Mouse (Mus musculus): ENCODE measurements at regions not wholly inside any gene's neighbourhood (a gene's known extent, or its start where the extent isn't known, plus 50 kb on each side); places are given as distances from the start of the nearest gene placed in this dataset.
"Not testable (repeated sequence)": the region's sequence is repeated elsewhere in the genome, so short reads cannot be mapped to it uniquely, and the experiment has no call there.

DNA sequence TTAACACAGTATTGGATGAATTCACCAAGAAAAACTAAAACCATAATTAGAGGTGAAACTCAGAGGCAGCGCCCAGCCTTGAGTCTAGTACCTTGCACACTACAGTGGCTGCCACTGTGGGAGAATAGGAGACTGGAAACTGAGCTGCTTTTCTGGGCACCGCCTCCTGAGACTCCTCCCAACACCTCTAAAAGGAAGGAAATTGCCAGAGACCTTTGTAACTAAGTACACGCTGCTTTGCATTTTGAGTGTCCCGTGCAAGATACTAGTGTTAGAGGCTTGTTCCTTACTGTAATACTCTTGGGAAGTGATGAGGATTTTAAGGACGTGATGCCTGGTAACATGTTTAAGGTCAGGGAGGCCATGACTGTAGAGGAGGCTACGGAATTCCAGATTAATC lies 63.8 kb upstream of the Elmo1 start:
- Histone ChIP-seq H3K27ac (replicated peaks; ENCODE audit: insufficient read depth, low read depth, low read length) (no peak overlapping the region), H3K4me3 (ENCODE audit: insufficient read depth, low read depth, low read length) (no peak overlapping the region), H3K79me2 (ENCODE audit: control insufficient read depth, insufficient read depth, low read length) (no peaks in the 10 kb centered on the region), H3K9ac (ENCODE audit: low read depth, low read length) (no peak overlapping the region), H3K27me3 (ENCODE audit: control insufficient read depth, insufficient read depth, low read length) (no peaks in the 10 kb centered on the region), H3K4me1 (ENCODE audit: control insufficient read depth, insufficient read depth, low read length) (no peaks in the 10 kb centered on the region), H3K36me3 (ENCODE audit: control insufficient read depth, insufficient read depth, low read length) (no peaks in the 10 kb centered on the region)
- DNase-seq (ENCODE audit: extremely low read depth, low read depth, low spot score) = no peak
- no peak for TF ChIP-seq POLR2A (IDR thresholded peaks at IDR 0.05; ENCODE audit: extremely low read depth, insufficient read depth, low read length)
- TF ChIP-seq CTCF (IDR thresholded peaks at IDR 0.05; ENCODE audit: low read depth, low read length) = no peak
- 72% methylated on average over 6 of the region's 6 CpGs for WGBS

DNA sequence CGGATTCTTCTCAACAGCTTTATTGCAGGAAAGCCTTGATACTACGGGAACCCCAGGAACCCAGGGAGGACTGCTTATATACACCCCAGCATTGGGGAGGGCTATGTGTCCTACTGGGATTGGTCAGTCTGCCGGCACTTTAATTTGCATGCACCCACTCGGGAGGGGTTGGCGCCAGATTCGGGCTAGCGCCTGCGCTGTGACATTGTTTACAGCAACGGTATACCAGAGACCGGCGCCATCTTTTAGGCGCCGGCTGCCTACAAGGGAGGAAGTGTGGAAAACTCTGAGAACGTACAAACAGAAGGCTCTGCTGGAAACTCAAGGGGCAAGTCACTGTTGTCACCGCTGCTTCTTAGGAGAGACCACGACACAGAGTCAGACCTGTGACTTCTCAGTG lies 73.9 kb upstream of the Elmo1 start:
- H3K4me1 ChIP-seq (ENCODE audit: control insufficient read depth, insufficient read depth, low read length); H3K36me3 ChIP-seq (ENCODE audit: control insufficient read depth, insufficient read depth, low read length); H3K79me2 ChIP-seq (ENCODE audit: control insufficient read depth, insufficient read depth, low read length); DNase-seq (ENCODE audit: extremely low read depth, low read depth, low spot score); H3K27ac ChIP-seq (replicated peaks; ENCODE audit: insufficient read depth, low read depth, low read length); H3K4me3 ChIP-seq (ENCODE audit: insufficient read depth, low read depth, low read length); H3K9ac ChIP-seq (ENCODE audit: low read depth, low read length); H3K27me3 ChIP-seq (ENCODE audit: control insufficient read depth, insufficient read depth, low read length): not testable (repeated sequence)
- WGBS = 88% methylated on average over 16 of the region's 16 CpGs

DNA sequence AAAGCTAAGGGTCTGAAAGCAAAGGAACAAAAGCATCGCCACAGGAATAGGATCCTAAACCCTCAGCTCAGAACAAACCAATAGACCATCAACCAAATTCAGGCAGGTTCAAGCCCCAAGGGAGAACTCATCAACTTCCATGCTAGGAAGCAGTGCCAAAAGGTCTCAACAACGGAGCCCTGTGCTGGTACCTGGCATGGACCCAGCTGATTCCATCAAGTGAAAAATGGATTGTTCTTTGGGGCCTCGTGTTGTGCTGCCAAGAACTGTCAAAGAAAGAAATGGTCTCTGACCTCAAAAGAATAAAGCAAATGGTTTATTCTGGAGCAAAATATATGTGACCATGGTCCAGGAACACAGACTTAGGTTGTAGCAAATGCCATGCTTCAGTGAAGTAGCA lies 77.8 kb upstream of the Elmo1 start:
- Histone ChIP-seq H3K9ac (ENCODE audit: low read depth, low read length) (no peak overlapping the region), H3K27ac (replicated peaks; ENCODE audit: insufficient read depth, low read depth, low read length) (no peak overlapping the region), H3K27me3 (ENCODE audit: control insufficient read depth, insufficient read depth, low read length) (no peaks in the 10 kb centered on the region), H3K79me2 (ENCODE audit: control insufficient read depth, insufficient read depth, low read length) (no peaks in the 10 kb centered on the region), H3K4me1 (ENCODE audit: control insufficient read depth, insufficient read depth, low read length) (no peaks in the 10 kb centered on the region), H3K4me3 (ENCODE audit: insufficient read depth, low read depth, low read length) (no peak overlapping the region), H3K36me3 (ENCODE audit: control insufficient read depth, insufficient read depth, low read length) (no peaks in the 10 kb centered on the region)
- TF ChIP-seq CTCF (IDR thresholded peaks at IDR 0.05; ENCODE audit: low read depth, low read length) = no peak
- 37% methylated on average over 3 of the region's 3 CpGs for WGBS
- peak; percentile 46 for DNase-seq (ENCODE audit: extremely low read depth, low read depth, low spot score)

DNA sequence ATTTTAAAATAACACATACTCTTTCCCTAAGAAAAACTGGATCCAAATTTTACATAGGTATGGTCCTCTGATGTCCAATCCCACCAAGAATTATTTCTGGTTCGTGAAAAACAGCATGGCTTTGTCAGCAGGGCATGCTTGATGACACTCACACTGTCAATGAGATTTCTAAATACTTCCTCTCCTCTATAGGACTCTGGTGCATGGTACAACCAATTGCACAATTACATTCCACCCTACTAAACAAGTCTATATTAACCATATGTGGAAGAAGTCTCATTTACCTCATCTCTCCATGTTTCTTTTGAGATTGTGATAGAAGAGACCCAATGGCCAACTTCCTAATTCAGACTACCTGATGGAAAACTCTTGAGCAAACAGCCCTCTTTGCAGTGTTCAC lies 81.2 kb upstream of the Elmo1 start:
- Histone ChIP-seq H3K27me3 (ENCODE audit: control insufficient read depth, insufficient read depth, low read length) (no peaks in the 10 kb centered on the region), H3K27ac (replicated peaks; ENCODE audit: insufficient read depth, low read depth, low read length) (no peak overlapping the region), H3K4me3 (ENCODE audit: insufficient read depth, low read depth, low read length) (no peak overlapping the region), H3K79me2 (ENCODE audit: control insufficient read depth, insufficient read depth, low read length) (no peaks in the 10 kb centered on the region), H3K4me1 (ENCODE audit: control insufficient read depth, insufficient read depth, low read length) (no peaks in the 10 kb centered on the region), H3K9ac (ENCODE audit: low read depth, low read length) (no peak overlapping the region), H3K36me3 (ENCODE audit: control insufficient read depth, insufficient read depth, low read length) (no peaks in the 10 kb centered on the region)
- no peak for TF ChIP-seq POLR2A (IDR thresholded peaks at IDR 0.05; ENCODE audit: extremely low read depth, insufficient read depth, low read length)
- no peak for TF ChIP-seq CTCF (IDR thresholded peaks at IDR 0.05; ENCODE audit: low read depth, low read length)
- no peak for DNase-seq (ENCODE audit: extremely low read depth, low read depth, low spot score)
- 66% methylated on average over 1 of the region's 1 CpGs for WGBS

GRCm38 (mm10) chr13:20007561-20007960 lies 82.8 kb upstream of the Elmo1 start:
- no peaks in the 10 kb centered on the region for H3K27me3 ChIP-seq (ENCODE audit: control insufficient read depth, insufficient read depth, low read length)
- no peak for TF ChIP-seq CTCF (IDR thresholded peaks at IDR 0.05; ENCODE audit: low read depth, low read length)
- TF ChIP-seq POLR2A (IDR thresholded peaks at IDR 0.05; ENCODE audit: extremely low read depth, insufficient read depth, low read length) = no peak
- 70% methylated on average over 2 of the region's 2 CpGs for WGBS
- no peaks in the 10 kb centered on the region for H3K79me2 ChIP-seq (ENCODE audit: control insufficient read depth, insufficient read depth, low read length)
- H3K9ac ChIP-seq (ENCODE audit: low read depth, low read length) = no peak overlapping the region
- H3K27ac ChIP-seq (replicated peaks; ENCODE audit: insufficient read depth, low read depth, low read length) = no peak overlapping the region
- peak; percentile 63 for DNase-seq (ENCODE audit: extremely low read depth, low read depth, low spot score)
- H3K36me3 ChIP-seq (ENCODE audit: control insufficient read depth, insufficient read depth, low read length) = no peaks in the 10 kb centered on the region
- H3K4me1 ChIP-seq (ENCODE audit: control insufficient read depth, insufficient read depth, low read length) = no peaks in the 10 kb centered on the region
- no peak overlapping the region for H3K4me3 ChIP-seq (ENCODE audit: insufficient read depth, low read depth, low read length)

GRCm38 (mm10) chr13:19997606-19998005 lies 92.8 kb upstream of the Elmo1 start:
- Histone ChIP-seq H3K27ac (replicated peaks; ENCODE audit: insufficient read depth, low read depth, low read length) (no peak overlapping the region), H3K4me1 (ENCODE audit: control insufficient read depth, insufficient read depth, low read length) (no peaks in the 10 kb centered on the region), H3K36me3 (ENCODE audit: control insufficient read depth, insufficient read depth, low read length) (no peaks in the 10 kb centered on the region), H3K79me2 (ENCODE audit: control insufficient read depth, insufficient read depth, low read length) (no peaks in the 10 kb centered on the region), H3K9ac (ENCODE audit: low read depth, low read length) (no peak overlapping the region), H3K27me3 (ENCODE audit: control insufficient read depth, insufficient read depth, low read length) (0 out of 2 replicates have a peak, but pooled peaks cover 2% of the 10 kb centered on the region), H3K4me3 (ENCODE audit: insufficient read depth, low read depth, low read length) (no peak overlapping the region)
- no peak for DNase-seq (ENCODE audit: extremely low read depth, low read depth, low spot score)
- TF ChIP-seq CTCF (IDR thresholded peaks at IDR 0.05; ENCODE audit: low read depth, low read length) (no peak), POLR2A (IDR thresholded peaks at IDR 0.05; ENCODE audit: extremely low read depth, insufficient read depth, low read length) (no peak)
- 68% methylated on average over 2 of the region's 2 CpGs for WGBS
